Mouse (Mus musculus) midbrain, postnatal 0 days (tissue): ENCODE data around the gene Ipo7. TPM values are rescaled to one million over a fixed set of nuclear protein-coding genes. Genes with fewer than 3 reads are reported as not detected.
"Not testable (repeated sequence)": the region's sequence is repeated elsewhere in the genome, so short reads cannot be mapped to it uniquely, and the experiment has no call there.

Experiments
- ATAC-seq: fragments of 200-750 bp; cut with Nextera tagmentation; 2 replicates; pipeline ENCODE4 v1.8.0; 2017; ENCODE audit warnings: moderate number of reproducible peaks, mild to moderate bottlenecking, moderate TSS enrichment, moderate library complexity; ENCODE audit not compliant: low FRiP score
- DNase-seq: peaks from one replicate; pipeline ENCODE4 v3.0.0-alpha.2; 2015; ENCODE audit warnings: low spot score
- H3K27ac ChIP-seq: fragments of 300-500 bp; sonication (generic); 2 replicates; pipeline ENCODE4 v1.5.1; 2014; ENCODE audit warnings: low read depth, mild to moderate bottlenecking, low read length, mixed read lengths
- H3K27me3 ChIP-seq: fragments of 300-500 bp; sonication (generic); 2 replicates; pipeline ENCODE4 v1.6.1; 2014; ENCODE audit warnings: low read length, control low read depth, mixed read lengths; ENCODE audit not compliant: insufficient read depth
- H3K36me3 ChIP-seq: fragments of 300-500 bp; sonication (generic); 2 replicates; pipeline ENCODE4 v1.6.1; 2014; ENCODE audit warnings: low read length, control low read depth, mixed read lengths; ENCODE audit not compliant: insufficient read depth
- H3K4me1 ChIP-seq: fragments of 300-500 bp; sonication (generic); 2 replicates; pipeline ENCODE4 v1.6.1; 2014; ENCODE audit warnings: mild to moderate bottlenecking, control low read depth, antibody characterized with exemption, low read length, mixed read lengths; ENCODE audit not compliant: insufficient read depth
- H3K4me2 ChIP-seq: fragments of 300-500 bp; sonication (generic); 2 replicates; pipeline ENCODE4 v1.6.1; 2014; ENCODE audit warnings: low read depth, mild to moderate bottlenecking, low read length, mixed read lengths; ENCODE audit not compliant: poor library complexity, severe bottlenecking
- H3K4me3 ChIP-seq: fragments of 300-500 bp; sonication (generic); 2 replicates; pipeline ENCODE4 v1.5.1; 2014; ENCODE audit warnings: low read depth, mild to moderate bottlenecking, low read length, moderate library complexity
- H3K9ac ChIP-seq: fragments of 300-500 bp; sonication (generic); replicated peaks from 2 replicates; pipeline ENCODE4 v1.6.1; 2014; ENCODE audit warnings: mild to moderate bottlenecking, low read length, moderate library complexity, mixed read lengths; ENCODE audit not compliant: poor library complexity, severe bottlenecking
- H3K9me3 ChIP-seq: fragments of 300-500 bp; sonication (generic); 2 replicates; pipeline ENCODE4 v1.6.1; 2016; ENCODE audit warnings: low read length, control low read depth
- CTCF ChIP-seq: IDR thresholded peaks from 2 replicates; pipeline ENCODE4 v1.5.1; 2016; ENCODE audit warnings: antibody characterized with exemption, mild to moderate bottlenecking
- WGBS: fragments of 180-500 bp; shearing (Covaris S2); extraction: QIAGEN DNeasy Blood & Tissue Kit; methylation state at CpG from one replicate; pipeline ENCODE4 v1.1.7; 2014; 5-methylcytosine and 5-hydroxymethylcytosine counted together
- polyA plus RNA-seq: library from polyadenylated mRNA; unstranded; fragments of >200 nt; fragmentation: Nextera tagmentation; extraction: Ambion mirVana; gene quantifications from 2 replicates; pipeline ENCODE4 v1.2.1, GENCODE M21; 2015
- total RNA-seq: library from RNA; depleted of rRNA; stranded (reverse); fragments of >200 nt; gene quantifications from 2 replicates; pipeline ENCODE4 v1.2.3, GENCODE M21; 2014

Ipo7 gene
- total and polyA plus RNA-seq, 2 experiments from 2014 or later: 27.5 to 88.2 TPM

DNA sequence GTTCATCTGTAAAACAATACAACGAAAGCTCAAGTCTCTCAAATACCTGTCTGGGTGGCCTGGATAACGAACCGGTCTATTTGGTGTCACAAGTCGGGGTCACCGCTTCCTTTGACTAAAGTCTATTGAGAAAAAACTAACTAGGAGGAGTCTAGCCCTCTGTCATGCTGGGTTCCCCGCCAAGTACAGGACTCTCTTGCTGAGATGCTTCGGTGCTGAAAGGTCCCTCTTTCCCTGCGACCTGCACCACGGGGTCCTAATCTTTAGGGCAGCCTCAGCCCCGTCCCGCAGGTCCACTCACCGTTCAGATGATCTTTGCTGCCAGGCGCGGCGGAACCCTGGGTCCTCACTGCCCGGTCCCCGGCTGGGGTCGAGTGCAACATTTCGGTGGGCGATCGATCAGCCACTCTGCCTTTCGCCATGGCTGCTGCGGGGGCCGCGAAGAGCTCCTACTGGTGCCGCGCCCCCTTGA lies 32.4 kb upstream of the Ipo7 start:
- Histone ChIP-seq H3K4me3 (peak overlapping the region; percentile 44), H3K27me3 (no peaks in the 10 kb centered on the region), H3K9me3 (no peaks in the 10 kb centered on the region), H3K27ac (peak overlapping the region; percentile 83; the same call in 1 of the 2 replicates), H3K4me2 (peak overlapping the region; percentile 59), H3K4me1 (no peaks in the 10 kb centered on the region), H3K36me3 (0 out of 2 replicates have a peak, but pooled peaks cover 4% of the 10 kb centered on the region), H3K9ac (peak overlapping the region; percentile 51)
- DNase-seq (no peak), ATAC-seq (peak; percentile 65; the same call in 1 of the 2 replicates)
- WGBS: under 1% methylated on average over 27 of the region's 27 CpGs
- no peak for TF ChIP-seq CTCF

DNA sequence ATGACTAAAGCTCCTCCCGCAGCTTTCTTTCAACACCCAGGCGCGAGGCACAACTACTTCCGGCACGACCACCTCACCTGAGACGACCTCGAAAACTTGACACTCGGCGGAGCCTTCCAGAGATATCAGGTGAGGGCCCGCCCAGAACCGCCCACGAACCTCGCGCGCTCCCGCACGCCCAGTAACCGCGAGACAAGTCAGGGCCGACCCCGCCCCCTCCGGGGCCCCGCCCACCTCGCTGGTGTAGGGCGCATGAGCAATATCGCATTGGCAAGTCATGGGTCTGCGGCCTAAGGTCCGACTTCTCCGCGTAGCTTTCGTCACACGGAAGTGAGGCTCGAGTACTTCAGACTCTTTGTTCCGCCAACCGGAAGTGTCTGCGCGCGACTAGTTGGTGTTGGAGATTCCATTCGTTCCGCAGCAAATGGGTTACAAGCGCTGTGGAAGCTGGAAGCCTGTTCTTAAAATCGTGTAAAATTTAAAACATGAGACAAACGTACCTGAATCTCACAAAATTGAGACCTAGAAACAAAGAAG lies 31.9 kb upstream of the Ipo7 start:
- peak overlapping the region; percentile 56 for H3K9ac ChIP-seq
- no peak for TF ChIP-seq CTCF
- peak overlapping the region; percentile 44 for H3K4me3 ChIP-seq
- no peaks in the 10 kb centered on the region for H3K4me1 ChIP-seq
- ATAC-seq (peak; percentile 99), DNase-seq (peak; percentile 100)
- peak overlapping the region; percentile 59 for H3K4me2 ChIP-seq
- 0 out of 2 replicates have a peak, but pooled peaks cover 3% of the 10 kb centered on the region for H3K36me3 ChIP-seq
- H3K27me3 ChIP-seq: no peaks in the 10 kb centered on the region
- no peaks in the 10 kb centered on the region for H3K9me3 ChIP-seq
- WGBS: under 1% methylated on average over 43 of the region's 43 CpGs
- H3K27ac ChIP-seq: peak overlapping the region; percentile 83

DNA sequence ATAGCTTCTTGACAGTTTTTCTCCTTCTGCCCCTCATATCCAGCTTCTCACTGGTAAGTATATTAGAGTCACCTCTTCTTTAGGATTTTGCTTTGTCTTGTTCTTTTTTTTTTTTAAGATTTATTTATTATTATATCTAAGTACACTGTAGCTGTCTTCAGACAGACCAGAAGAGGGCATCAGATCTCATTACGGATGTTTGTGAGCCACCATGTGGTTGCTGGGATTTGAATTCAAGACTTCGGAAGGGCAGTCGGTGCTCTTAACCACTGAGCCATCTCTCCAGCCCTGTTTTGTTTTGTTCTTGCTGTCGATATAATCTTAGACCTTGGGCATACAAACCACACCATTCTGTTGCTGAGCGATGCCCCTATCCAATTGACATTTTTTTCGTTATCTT lies 31.3 kb upstream of the Ipo7 start, which contains the start of gene Tmem41b:
Gene Tmem41b, minus strand, starts transcription at position 155 of the 400 bp plus-strand sequence.
- peak; percentile 62 for TF ChIP-seq CTCF
- H3K9me3 ChIP-seq, ATAC-seq, DNase-seq, H3K27me3 ChIP-seq, H3K36me3 ChIP-seq, H3K4me1 ChIP-seq: not testable (repeated sequence)
- peak within 1 kb of the TSS; percentile 59 for H3K4me2 ChIP-seq
- WGBS: 40% methylated on average over 6 of the region's 6 CpGs
- H3K27ac ChIP-seq: peak within 1 kb of the TSS; percentile 83
- peak within 1 kb of the TSS; percentile 56 for H3K9ac ChIP-seq
- H3K4me3 ChIP-seq: peak within 1 kb of the TSS; percentile 44

GRCm38 (mm10) chr7:109991286-109991685 lies 26.8 kb upstream of the Ipo7 start:
- H3K36me3 ChIP-seq: no peaks in the 10 kb centered on the region
- H3K9me3 ChIP-seq: no peaks in the 10 kb centered on the region
- no peak overlapping the region for H3K27ac ChIP-seq
- H3K27me3 ChIP-seq: no peaks in the 10 kb centered on the region
- no peak for TF ChIP-seq CTCF
- H3K4me2 ChIP-seq: no peak overlapping the region
- no peak overlapping the region for H3K9ac ChIP-seq
- no peak for ATAC-seq
- no peaks in the 10 kb centered on the region for H3K4me1 ChIP-seq
- no peak for DNase-seq
- WGBS: 92% methylated on average over 1 of the region's 1 CpGs
- no peak overlapping the region for H3K4me3 ChIP-seq

GRCm38 (mm10) chr7:109993157-109993959 lies 24.7 kb upstream of the Ipo7 start:
- no peak overlapping the region for H3K4me3 ChIP-seq
- TF ChIP-seq CTCF: no peak
- 40% methylated on average over 2 of the region's 2 CpGs for WGBS
- H3K27ac ChIP-seq: no peak overlapping the region
- no peaks in the 10 kb centered on the region for H3K27me3 ChIP-seq
- DNase-seq (peak; percentile 65), ATAC-seq (peak; percentile 34; the same call in 1 of the 2 replicates)
- no peaks in the 10 kb centered on the region for H3K9me3 ChIP-seq
- H3K9ac ChIP-seq: no peak overlapping the region
- H3K4me1 ChIP-seq: no peaks in the 10 kb centered on the region
- no peak overlapping the region for H3K4me2 ChIP-seq
- no peaks in the 10 kb centered on the region for H3K36me3 ChIP-seq

- 83% methylated on average over 4 of the region's 4 CpGs for WGBS
- Histone ChIP-seq H3K27me3 (no peaks in the 10 kb centered on the region), H3K9me3 (no peaks in the 10 kb centered on the region), H3K4me1 (no peaks in the 10 kb centered on the region), H3K27ac (no peak overlapping the region), H3K4me3 (no peak overlapping the region), H3K36me3 (no peaks in the 10 kb centered on the region), H3K4me2 (no peak overlapping the region), H3K9ac (no peak overlapping the region)
- no peak for TF ChIP-seq CTCF
- ATAC-seq (no peak), DNase-seq (no peak)
Observed at GRCm38 (mm10) chr7:109998388-109998787, 19.7 kb upstream of the Ipo7 start.
